12 mouse cellular contexts compared by ENCODE assay signal in the genomic region with DNA sequence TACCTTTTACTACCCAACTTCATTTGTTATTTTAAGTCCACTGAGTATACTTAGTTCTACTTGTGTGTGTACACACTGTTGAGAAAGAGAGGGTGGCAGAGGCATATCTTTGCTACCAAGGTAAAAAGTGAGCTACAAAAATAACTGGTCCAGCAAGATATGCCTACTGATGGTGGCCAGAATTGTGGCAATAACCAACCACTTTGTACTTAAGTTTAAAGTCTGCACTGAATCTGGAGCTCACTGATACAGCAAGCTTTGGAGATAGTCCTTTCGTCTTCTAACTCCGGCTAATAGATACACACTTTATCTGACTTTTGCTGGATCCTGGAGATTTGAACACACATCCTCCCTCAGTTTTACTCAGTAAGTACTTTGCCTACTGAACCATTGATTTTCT.
"Had no signal": no experiment of that assay in that cellular context is flagged by ENCODE, and none has a peak within 500 bp of the region (broad histone marks: within the 10 kb centered on the region; RNA-seq: fewer than 3 reads in every experiment).

No protein-coding gene starts in this region.

- H3K4me2 ChIP-seq: intestine, embryonic 15.5 days; midbrain, embryonic 11.5 days; midbrain, embryonic 15.5 days; neural tube, embryonic 13.5 days had no signal

- H3K9ac ChIP-seq: intestine, embryonic 15.5 days; midbrain, embryonic 15.5 days; neural tube, embryonic 13.5 days had no signal

- H3K4me1 ChIP-seq: intestine, embryonic 15.5 days; limb, embryonic 10.5 days; midbrain, embryonic 15.5 days; neural tube, embryonic 13.5 days had no signal

- H3K27ac ChIP-seq: intestine, embryonic 15.5 days; left cerebral cortex, adult 2 months; limb, embryonic 10.5 days; midbrain, embryonic 15.5 days; neural tube, embryonic 13.5 days had no signal

- ATAC-seq: intestine, embryonic 15.5 days; lung, postnatal 0 days had no signal

- H3K4me3 ChIP-seq: intestine, embryonic 15.5 days; left cerebral cortex, adult 2 months; limb, embryonic 10.5 days; midbrain, embryonic 15.5 days; neural tube, embryonic 13.5 days had no signal

- DNase-seq: kidney, adult 18-20 months; kidney, postnatal 10 days; lung, adult 2 months; lung, postnatal 36 days; right cerebral cortex, postnatal 14 days had no signal

- H3K9me3 ChIP-seq: intestine, embryonic 15.5 days; limb, embryonic 10.5 days; midbrain, embryonic 15.5 days; neural tube, embryonic 13.5 days had no signal

- H3K27me3 ChIP-seq: intestine, embryonic 15.5 days; midbrain, embryonic 15.5 days; neural tube, embryonic 13.5 days had no signal

- H3K36me3 ChIP-seq: midbrain, embryonic 15.5 days had no signal
